Mouse (Mus musculus) B cell, adult 67 days (primary cell): Measurements from ENCODE around the gene Gm49396. TPM values are rescaled to one million over a fixed set of nuclear protein-coding genes. Genes with fewer than 3 reads are reported as not detected.

ENCODE experiments used
- total RNA-seq, 2 experiments: library from RNA; stranded (reverse); gene quantifications; 4 replicates each; pipeline ENCODE4 v1.2.4; 2023

Gm49396 gene
- 10 to 100 TPM; 13.9 to 14.0 TPM for total RNA-seq

DNA sequence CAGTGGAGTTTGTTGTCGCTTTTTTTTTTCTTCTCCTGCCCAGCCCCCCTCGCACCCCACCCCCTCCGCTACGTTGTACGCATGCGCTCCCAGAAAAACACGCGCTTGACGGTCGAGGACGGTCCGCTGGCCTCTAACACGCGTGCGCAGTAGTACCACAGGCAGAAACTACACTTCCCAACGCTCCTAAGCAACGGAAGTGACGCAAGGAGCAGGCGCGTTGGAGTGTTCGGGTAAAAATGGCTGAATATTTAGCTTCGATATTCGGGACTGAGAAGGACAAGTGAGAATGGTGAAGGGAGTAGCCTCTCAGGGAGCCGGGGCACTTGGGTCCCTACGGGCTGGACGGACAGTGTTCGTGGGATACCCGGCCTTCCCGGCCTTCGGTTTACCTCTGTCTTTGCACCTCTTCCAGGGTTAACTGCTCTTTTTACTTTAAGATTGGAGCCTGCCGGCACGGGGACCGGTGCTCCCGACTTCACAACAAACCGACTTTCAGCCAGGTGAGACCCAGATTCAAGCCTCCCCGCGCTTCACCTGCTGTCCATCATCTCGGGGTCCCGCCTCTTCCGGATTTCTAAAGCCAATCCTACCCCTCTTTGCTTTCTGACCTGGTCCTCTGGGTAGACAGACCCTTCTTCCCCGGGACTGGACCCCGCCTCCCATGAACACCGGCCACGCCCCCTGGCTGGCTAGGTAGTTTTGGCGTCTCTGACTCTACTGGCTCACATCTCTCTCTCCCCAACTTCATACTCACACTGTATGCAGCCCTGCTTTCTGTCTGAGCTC lies at the start of gene Gm49396, which contains the start of the genes U2af1l4 and Psenen:
Gene Gm49396 (plus strand): TSS at position 228 of the 789 bp plus-strand sequence.
Gene U2af1l4 (plus strand): TSS at position 185 of the 789 bp plus-strand sequence.
Gene Psenen (minus strand): TSS at position 511 of the 789 bp plus-strand sequence.

GRCm38 (mm10) chr7:30534633-30535577 lies 28.2 kb upstream of the Gm49396 start, which contains the start of gene Arhgap33:
Gene Arhgap33 (minus strand): TSS chr7:30535060.

DNA sequence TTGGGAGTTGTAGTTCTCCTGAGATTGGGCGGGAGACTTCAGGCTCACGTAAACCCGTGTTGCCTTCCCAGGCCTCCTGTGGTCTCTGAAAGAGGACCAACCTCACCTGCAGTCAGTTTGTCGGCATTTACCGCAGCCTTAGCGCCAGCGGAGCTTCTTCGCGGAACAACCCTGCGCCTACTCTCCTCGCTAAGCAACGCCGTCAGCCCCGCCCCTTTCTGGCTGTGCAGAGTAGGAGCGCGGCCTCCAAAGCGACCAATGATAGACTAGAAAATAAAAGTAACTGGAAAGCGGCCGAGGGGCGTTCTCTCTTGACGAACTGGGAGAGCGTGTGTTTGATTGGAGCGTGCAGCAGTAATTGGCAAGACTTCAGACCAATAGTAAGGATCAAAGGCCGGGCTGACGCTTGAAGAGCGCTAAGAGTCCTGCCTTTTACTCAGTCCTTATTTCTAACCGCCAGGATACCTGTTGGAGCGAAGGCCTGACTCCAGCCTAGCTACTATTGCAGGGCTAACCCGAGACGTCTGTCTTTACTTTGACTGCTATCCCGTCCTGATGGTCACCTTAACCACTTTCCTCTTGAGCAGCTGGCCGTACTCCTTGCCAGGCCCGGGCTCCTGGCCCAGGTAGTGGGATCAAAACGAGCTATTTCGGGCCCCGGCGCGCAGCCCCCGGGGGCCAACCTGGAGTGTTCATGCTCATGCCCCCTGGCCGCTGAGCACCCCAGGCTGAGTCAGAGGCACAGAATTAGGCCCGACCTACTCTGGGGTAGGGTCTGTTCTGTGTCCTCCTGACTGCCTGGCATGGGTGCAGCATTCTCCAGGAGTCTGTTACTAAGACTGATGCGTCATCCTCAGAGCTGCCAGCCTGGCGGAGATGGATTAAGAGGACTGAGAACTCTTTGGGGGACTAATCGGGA lies 10.8 kb upstream of the Gm49396 start, which contains the start of the genes Hspb6 and Proser3:
Gene Hspb6 (plus strand): TSS at position 77 of the 919 bp plus-strand sequence.
Gene Proser3 (minus strand): TSS at position 198 of the 919 bp plus-strand sequence.

DNA sequence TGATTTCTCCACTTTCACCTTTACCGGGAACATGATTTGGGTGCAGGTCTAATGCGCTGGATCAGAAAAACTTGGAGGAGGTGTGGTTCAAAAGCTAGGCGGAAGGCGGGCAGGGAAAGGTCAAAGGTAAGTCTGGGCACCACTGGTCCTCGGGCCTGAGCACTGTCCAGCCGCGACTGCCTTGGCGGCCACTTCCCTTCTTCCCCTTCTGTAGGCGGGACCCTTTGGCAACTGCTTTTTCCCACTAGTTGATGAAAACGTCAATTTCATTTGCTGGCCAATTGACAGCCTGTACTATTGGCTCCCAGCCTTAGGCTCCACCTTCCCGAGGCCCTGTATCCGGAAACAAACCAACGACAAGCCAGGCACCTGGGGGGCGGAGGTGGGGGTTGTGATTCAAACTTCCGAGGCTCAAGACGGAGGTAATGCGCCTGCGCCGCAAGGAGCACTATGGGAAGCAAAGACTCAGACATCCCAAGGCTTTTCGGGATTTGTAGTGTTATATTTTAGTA lies 3.6 kb upstream of the Gm49396 start, which contains the start of gene Lin37:
Gene Lin37 (minus strand): TSS at position 396 of the 512 bp plus-strand sequence.

GRCm38 (mm10) chr7:30564970-30565571 lies 1.9 kb downstream of the Gm49396 start, which contains the start of gene Igflr1:
Gene Igflr1 (plus strand): TSS chr7:30565427.

GRCm38 (mm10) chr7:30588676-30589434 lies 25.7 kb downstream of the Gm49396 start, which contains the start of gene Kmt2b:
Gene Kmt2b (minus strand): TSS chr7:30588726.

GRCm38 (mm10) chr7:30598786-30599185 lies 35.6 kb downstream of the Gm49396 start, which contains the start of gene Zbtb32:
Gene Zbtb32 (minus strand): TSS chr7:30598909.

DNA sequence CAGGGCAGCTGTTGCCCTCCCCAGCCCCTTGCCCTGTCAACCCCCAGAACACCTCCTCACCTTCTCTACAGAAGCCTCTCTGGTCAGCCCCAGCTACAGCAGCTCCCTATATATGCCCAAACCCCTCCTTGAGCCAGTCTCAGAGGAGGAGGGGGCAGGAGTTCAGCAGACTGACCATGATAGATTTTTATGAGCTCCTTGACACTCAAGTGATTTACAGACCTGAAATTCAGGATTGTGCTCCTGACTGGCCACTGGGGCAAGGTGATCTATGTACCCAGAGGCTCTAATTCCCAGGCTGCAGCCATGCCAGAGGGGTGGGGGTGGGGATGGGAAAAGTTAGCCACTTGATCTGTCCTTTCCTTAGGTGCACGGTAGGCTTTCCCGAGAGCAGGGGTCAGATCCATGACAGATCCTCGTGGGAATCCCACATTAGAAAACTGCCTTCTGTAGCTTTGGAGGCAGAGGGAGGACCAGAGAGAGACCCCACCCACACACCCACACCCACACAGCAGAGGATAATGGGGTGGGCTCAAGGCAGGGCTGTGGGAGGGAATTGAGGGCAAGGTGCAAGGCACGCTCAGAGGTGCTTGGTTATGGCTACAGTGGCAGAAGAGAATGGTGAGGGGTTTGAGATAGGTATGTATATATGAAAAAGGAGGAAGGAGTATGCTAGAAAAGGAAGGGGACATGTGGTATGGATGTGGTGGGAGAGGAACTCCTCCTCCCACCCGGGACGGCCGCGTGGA lies 49.7 kb downstream of the Gm49396 start, which contains the start of gene Upk1a:
Gene Upk1a (minus strand): TSS at position 194 of the 749 bp plus-strand sequence.

Other genes with a start within 250 kb of the Gm49396 start
- gene Syne4, start 248.5 kb upstream of the Gm49396 start, total RNA-seq: 1 to 10 TPM; 2.2 to 3.6 TPM
- gene E130208F15Rik, start 241.6 kb upstream of the Gm49396 start, total RNA-seq: 1 to 10 TPM; 3.9 to 6.6 TPM
- 10 to 100 TPM; 11.4 to 20.5 TPM for gene Sdhaf1, start 239.4 kb upstream of the Gm49396 start, total RNA-seq
- not detected for gene Lrfn3, start 200.6 kb upstream of the Gm49396 start, total RNA-seq
- 10 to 100 TPM; 68.2 to 78.3 TPM for gene Tyrobp, start 149.6 kb upstream of the Gm49396 start, total RNA-seq
- gene Hcst, start 143.5 kb upstream of the Gm49396 start, total RNA-seq: 10 to 100 TPM; 48.5 to 50.5 TPM
- gene Nfkbid, start 141.6 kb upstream of the Gm49396 start, total RNA-seq: 100 to 1,000 TPM; 400 to 437 TPM
- not detected for gene Aplp1, start 117.8 kb upstream of the Gm49396 start, total RNA-seq
- not detected for gene Kirrel2, start 105.7 kb upstream of the Gm49396 start, total RNA-seq
- not detected for gene Nphs1, start 105.0 kb upstream of the Gm49396 start, total RNA-seq
- not detected for gene Prodh2, start 69.7 kb upstream of the Gm49396 start, total RNA-seq
- 10 to 100 TPM; 18.6 to 20.7 TPM for gene Arhgap33, start 28.3 kb upstream of the Gm49396 start, total RNA-seq
- gene Hspb6, start 11.2 kb upstream of the Gm49396 start, total RNA-seq: 1 to 10 TPM; 3.0 to 4.3 TPM
- gene Proser3, start 11.0 kb upstream of the Gm49396 start, total RNA-seq: 10 to 100 TPM; 18.8 to 27.2 TPM
- gene Lin37, start 3.5 kb upstream of the Gm49396 start, total RNA-seq: 10 to 100 TPM; 42.2 to 45.2 TPM
- 100 to 1,000 TPM; 107 to 109 TPM for gene U2af1l4, start within 50 bp of the Gm49396 start, total RNA-seq
- gene Psenen, start 283 bp downstream of the Gm49396 start, total RNA-seq: 100 to 1,000 TPM; 129 to 145 TPM
- 1 to 10 TPM; 7.3 to 7.7 TPM for gene Igflr1, start 2.1 kb downstream of the Gm49396 start, total RNA-seq
- 100 to 1,000 TPM; 119 to 136 TPM for gene Kmt2b, start 25.4 kb downstream of the Gm49396 start, total RNA-seq
- 1 to 10 TPM in 1 of 2 experiments, under 1 TPM in 1; 0.90 to 1.5 TPM for gene Zbtb32, start 35.6 kb downstream of the Gm49396 start, total RNA-seq
- under 1 TPM; 0.39 to 0.52 TPM for gene Upk1a, start 49.5 kb downstream of the Gm49396 start, total RNA-seq
- gene Cox6b1, start 62.8 kb downstream of the Gm49396 start, total RNA-seq: 100 to 1,000 TPM; 211 to 273 TPM
- not detected for gene Etv2, start 72.5 kb downstream of the Gm49396 start, total RNA-seq
- 100 to 1,000 TPM in 1 of 2 experiments, 10 to 100 TPM in 1; 96.7 to 103 TPM for gene Rbm42, start 87.0 kb downstream of the Gm49396 start, total RNA-seq
- gene Haus5, start 101.7 kb downstream of the Gm49396 start, total RNA-seq: 10 to 100 TPM; 59.7 to 71.7 TPM
- not detected for gene Pmis2, start 108.3 kb downstream of the Gm49396 start, total RNA-seq
- gene 2200002J24Rik, start 135.6 kb downstream of the Gm49396 start, total RNA-seq: not detected
- under 1 TPM; 0.29 to 0.59 TPM for gene Atp4a, start 148.9 kb downstream of the Gm49396 start, total RNA-seq
- gene Tmem147, start 166.2 kb downstream of the Gm49396 start, total RNA-seq: 10 to 100 TPM; 46.8 to 50.0 TPM
- not detected for gene Gapdhs, start 180.3 kb downstream of the Gm49396 start, total RNA-seq
- 1 to 10 TPM; 3.8 to 5.0 TPM for gene Sbsn, start 188.1 kb downstream of the Gm49396 start, total RNA-seq
- not detected for gene Dmkn, start 200.4 kb downstream of the Gm49396 start, total RNA-seq
- gene Krtdap, start 224.6 kb downstream of the Gm49396 start, total RNA-seq: not detected